Mouse (Mus musculus) liver, adult 2 months (tissue): ENCODE measurements at regions not wholly inside any gene's neighbourhood (a gene's known extent, or its start where the extent isn't known, plus 50 kb on each side); places are given as distances from the start of the nearest gene placed in this dataset.

Experiments
- CTCF ChIP-seq: fragments of 200-500 bp; IDR thresholded peaks from 2 replicates; pipeline ENCODE4 v1.5.1; 2011; ENCODE audit warnings: low read depth, low read length, control low read depth
- POLR2A ChIP-seq: fragments of 200-500 bp; IDR thresholded peaks from 2 replicates; pipeline ENCODE4 v1.6.1; 2011; ENCODE audit warnings: low read length, control low read depth; ENCODE audit not compliant: insufficient read depth; ENCODE audit errors: extremely low read depth

DNA sequence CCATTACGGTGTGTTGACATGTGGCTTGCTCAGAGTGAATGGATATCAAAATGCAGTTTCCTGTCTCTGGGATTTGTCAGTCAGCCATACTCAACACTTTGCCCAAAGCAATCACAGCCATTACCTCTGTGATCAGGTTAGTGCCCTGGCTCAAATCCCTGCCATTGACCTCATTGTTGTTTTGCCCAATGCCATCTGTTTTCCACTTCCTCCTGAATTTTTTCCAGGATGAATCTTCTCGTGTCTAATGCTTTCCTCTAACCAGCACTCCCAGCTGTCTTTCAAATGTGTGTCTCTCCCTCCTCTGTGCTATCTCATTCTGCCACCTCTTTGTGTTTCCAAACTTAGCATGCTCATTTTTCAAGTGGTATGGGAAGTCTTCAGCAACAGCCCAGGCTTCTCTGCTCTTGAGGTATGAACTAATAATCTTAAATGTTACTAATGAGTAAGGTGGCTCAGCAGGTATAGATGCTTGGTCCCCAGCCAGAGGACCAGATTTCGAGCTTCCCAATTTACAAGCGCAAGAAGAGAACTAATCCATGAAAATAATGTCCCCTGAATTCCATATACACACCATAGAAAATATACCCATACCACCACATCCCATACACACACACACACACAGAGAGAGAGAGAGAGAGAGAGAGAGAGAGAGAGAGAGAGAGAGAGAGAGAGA, 397.2 kb upstream of the Clnk start:
- TF ChIP-seq CTCF (no peak), POLR2A (no peak)
